Comparison of ENCODE assay signal across 9 mouse cellular contexts in genomic region chr9:115446681-115447080, GRCm38 (mm10).
"Had no signal": no experiment of that assay in that cellular context is flagged by ENCODE, and none has a peak within 500 bp of the region (broad histone marks: within the 10 kb centered on the region; RNA-seq: fewer than 3 reads in every experiment).

No protein-coding gene starts in this region.

- H3K9me3 ChIP-seq: liver, embryonic 13.5 days had no signal

- DNase-seq: kidney, adult 2 months; kidney, postnatal 36 days; liver, embryonic 13.5 days; lung, embryonic 14.5 days; midbrain, embryonic 14.5 days; thymus, postnatal 25 days had no signal

- H3K27me3 ChIP-seq: liver, embryonic 13.5 days had no signal

- ATAC-seq: lung, postnatal 0 days had no signal

- H3K27ac ChIP-seq: kidney, postnatal 0 days; liver, embryonic 13.5 days; macrophage had no signal

- H3K36me3 ChIP-seq: liver, embryonic 13.5 days had no signal

- H3K4me3 ChIP-seq: liver, embryonic 13.5 days had no signal
